Mouse (Mus musculus) T-helper 17 cell (primary cell): Measurements from ENCODE around the gene Zbtb7a.
"Not testable (repeated sequence)": the region's sequence is repeated elsewhere in the genome, so short reads cannot be mapped to it uniquely, and the experiment has no call there.

Source experiments
- in situ Hi-C, 2 experiments: fragments of 300-600 bp; cut with MboI, MseI; formaldehyde crosslinking; loops; 1 replicate in 1 of 2; 2 replicates in 1 of 2; pipeline ENCODE4 v1.15.1; 2025; ENCODE audit warnings: high pct_unique_total_duplicates in 2 of 2

Gene Zbtb7a

DNA sequence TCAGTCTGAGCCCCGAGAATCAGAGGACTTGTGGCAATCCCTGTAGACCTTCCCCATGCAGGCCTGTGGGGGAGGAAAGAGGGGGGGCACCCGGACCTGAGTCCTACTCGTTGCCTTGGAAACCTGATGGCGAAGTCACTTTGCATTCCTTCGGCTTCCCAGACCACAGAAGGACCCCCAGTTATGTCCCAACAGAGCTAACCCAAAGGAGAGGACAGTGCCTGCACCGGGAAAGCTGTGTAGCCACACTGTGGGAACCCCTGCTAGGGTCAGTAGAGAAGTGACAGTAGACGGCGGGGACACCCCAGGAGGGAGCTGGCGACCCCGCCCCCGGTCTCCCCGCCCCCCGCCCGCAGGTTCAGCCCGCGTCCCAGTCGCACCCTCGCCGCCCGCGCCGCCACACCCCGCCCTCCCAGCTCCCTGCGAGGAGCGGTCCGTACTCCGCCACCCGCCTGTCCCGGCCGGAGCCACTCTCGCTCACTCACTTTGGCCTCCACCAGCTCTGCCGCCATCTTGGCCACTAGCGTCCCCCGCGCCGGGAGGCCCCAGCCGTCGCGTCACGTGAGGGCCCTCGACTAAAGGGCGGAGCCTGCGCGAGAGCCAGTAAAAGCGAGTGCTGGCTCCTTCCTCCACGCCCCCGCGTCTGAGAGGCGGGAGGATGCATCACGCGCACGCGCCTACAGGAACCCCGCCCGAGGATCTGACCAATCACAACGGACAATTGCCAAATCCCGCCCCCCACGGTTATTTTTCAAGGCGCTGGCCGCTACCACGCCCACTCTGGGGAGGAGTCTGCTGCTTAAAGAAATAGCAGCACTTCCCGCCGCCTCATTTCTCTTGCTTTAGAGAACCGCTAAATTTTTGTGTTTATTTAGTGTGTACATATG lies 32.4 kb downstream of the Zbtb7a start, which contains the start of gene Pias4:
Pias4 (minus strand) TSS at position 724 of the 887 bp plus-strand sequence.
- in situ Hi-C loops, result no loop called here

DNA sequence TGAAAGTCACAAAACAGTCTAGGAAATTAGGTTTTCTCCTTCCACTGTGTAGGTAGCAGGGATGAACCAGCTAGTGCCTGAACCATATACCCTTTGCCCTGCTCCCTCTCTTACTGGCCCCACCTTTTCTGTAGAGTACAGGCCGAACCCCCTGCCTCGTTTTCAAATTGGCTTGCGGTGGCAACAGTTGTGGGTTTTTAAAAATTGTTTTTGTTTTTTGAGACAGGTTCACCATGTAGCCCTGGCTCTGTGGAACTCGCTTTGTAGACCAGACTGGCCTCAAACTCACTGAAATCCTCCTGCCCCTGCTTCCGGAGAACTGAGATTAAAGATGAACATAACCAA lies 33.0 kb downstream of the Zbtb7a start:
- in situ Hi-C loops, result no loop called here

DNA sequence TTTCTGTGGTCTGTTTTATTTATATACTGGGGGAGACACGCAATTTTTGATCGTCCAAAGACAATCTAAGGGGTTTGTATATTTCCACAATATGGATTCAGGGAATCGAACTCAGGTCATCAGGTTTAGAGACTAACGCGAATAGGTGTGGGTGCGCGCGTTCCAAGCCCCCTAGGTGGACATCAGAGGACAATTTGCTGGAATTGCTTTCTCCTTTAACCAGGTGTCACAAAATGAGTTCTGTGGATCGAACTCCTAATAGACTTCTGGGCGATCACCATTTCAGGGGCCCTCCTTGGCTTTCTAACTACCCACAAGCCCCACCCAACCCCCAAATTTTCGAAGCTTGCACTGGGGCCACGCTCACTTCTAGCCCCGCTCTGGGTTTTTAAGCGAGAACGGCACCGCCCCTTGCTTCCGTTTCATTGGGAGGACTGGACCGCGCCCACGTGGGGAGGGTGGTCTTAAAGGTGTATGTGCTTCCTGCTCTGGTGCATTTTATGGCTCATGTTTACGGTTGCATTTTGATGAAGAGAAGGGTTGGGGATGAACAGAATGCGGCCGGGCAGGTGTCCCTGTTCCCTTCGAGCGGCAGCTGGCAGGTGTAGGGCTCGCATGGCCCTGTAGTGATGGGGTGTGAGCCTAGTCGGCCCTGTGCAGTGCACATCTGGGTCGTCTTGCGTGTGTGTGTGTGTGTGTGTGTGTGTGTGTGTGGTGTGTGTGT lies 33.7 kb downstream of the Zbtb7a start:
- in situ Hi-C loops, result no loop called here

DNA sequence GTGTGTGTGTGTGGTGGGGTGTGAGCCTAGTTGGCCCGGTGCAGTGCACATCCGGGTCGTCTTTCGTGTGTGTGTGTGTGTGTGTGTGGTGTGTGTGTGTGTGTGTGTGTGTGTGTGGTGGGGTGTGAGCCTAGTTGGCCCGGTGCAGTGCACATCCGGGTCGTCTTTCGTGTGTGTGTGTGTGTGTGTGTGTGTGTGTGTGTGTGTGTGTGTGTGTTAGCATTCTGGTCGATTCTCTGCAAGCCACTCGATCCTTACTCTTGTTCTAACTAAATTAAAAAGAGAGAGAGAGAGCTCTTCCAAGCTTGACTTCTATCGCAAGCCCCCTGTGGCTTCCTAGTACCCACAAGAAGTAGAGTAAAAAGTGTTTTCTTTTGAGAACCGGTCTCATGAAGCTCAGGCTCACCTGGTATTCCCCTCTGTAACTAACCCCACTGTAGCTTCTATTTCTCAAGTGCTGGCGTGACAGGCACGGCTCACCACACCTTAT lies 34.4 kb downstream of the Zbtb7a start:
- in situ Hi-C loops, result not testable (repeated sequence)

DNA sequence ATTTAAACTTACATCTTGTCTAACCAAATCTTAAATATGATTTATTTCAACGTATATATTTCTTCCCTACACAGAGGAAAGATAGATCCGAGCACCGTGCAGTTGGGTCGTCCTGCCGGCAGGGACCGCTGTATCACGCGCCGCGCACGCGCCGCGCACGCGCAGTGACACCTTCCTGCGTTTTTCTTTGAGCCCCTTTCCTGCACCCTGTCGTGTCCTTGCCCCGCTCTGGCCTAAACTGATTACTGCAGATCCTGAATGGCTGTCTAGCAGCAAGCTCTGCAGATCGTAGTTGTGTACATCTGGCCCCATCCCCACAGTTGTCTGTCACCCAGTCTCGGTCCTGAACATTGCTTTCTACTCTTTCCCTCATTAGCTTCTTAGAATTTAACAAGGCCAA lies 38.1 kb downstream of the Zbtb7a start:
- in situ Hi-C loops, result no loop called here

DNA sequence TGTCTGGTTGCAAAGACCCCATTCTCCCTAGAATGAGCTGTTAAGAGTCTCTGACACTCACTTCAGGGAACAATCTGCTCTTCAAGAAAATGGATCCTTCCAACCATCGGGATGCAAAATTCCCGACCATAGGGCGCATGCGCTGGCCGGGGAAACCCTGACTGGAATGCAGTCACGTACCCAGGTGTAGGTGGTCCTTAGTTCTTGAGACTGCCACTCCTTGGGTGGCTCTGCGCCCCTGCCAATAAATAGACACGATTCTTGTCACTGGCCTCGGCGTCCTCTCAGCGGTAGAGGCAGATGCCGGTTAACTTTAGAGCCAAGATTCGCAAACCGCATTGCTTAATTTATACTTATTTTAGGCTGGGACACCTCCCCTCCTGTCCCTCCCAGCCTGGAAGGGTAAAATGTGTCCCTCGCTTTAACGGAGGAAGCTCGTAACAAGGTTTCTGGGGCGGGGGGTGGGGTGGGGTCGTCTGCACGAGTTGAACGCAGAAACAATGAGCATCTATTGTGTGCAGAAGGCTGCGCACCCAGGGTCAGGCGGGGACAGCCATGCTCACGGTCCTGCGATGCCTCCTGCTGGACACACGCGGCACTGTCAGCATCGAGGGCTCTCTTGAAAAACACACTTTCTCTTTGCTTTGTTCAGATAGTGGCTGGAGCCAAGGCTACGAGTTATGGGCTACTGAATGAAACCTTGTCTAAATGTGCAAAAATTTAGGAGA lies 39.8 kb downstream of the Zbtb7a start:
- in situ Hi-C loops, result no loop called here

DNA sequence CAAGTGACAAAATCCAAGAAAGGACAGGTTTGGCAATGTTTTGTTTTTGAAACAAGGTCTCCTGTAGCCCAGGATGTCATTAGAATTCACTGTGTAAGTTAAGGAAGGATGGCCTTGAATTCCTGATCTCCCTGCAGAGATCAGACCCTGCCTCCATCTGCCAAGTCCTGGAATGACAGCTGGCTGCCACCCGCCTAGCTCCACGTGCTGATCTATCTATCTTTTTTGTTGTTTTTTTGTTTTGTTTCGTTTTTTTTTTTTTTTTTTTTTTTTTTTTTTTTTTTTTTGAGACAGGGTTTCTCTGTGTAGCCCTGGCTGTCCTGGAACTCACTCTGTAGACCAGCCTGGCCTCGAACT lies 40.3 kb downstream of the Zbtb7a start:
- in situ Hi-C loops, result not testable (repeated sequence)

DNA sequence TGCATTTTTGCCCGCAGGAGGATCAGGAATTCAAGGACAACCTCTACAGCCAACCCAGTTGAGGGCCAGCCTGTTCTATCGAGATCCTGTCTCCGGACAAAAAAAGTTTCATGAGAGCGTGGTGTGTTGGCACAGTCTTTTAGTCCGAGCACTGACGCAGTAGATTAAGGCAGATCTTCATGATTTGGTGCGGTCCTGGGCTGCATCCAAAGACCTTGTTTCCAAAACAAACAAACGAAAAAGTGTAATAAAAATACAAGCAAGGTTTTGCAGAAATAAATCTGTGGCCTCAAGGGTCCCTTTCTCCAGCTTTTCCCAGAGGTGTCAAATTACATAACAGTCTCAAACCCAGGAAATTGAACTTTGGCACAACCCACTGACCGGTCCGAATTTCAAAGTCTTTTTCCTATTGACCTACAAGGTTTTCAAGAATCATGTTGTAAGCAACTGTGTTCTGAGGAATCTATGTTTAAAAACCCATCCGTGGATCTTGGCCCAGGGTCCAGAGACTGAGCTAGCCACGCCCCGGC lies 41.0 kb downstream of the Zbtb7a start:
- in situ Hi-C loops, result no loop called here

DNA sequence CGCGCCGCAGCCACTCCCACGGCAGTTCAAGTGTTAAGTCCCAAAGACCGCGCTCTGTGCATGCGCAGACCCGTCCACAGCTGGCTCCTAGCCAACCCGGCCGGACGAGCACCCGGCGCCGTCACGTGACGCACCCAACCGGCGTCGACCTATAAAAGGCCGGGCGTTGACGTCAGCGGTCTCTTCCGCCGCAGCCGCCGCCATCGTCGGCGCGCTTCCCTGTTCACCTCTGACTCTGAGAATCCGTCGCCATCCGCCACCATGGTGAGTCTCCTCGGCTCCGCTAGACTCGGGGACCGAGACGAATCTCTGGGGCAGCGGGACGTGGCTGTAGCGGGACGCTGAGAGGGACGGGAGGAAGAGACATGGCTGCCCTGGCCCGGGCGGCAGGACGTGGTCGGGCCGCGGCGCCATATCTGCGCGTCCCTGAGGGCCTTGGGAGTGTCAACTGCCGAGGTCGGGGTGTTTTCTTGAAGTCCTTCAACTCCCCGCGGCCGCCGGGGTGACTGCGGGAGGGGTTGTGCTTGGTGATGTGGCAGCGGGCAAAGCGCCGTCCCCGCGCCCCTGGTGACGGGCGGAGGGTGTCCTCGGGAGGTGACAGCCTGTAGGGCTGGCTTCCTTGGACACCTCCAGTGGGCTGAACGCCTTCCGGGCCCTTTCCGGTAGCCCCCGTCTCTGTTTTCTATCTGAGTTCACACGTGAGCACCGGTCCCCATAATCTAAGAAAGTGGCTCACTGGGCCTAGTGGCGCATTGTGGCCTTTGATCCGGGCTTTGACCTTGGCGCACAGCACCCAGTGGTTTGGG lies 41.6 kb downstream of the Zbtb7a start, which contains the start of gene Eef2:
Eef2 (plus strand) TSS at position 166 of the 806 bp plus-strand sequence.
- in situ Hi-C loops, result no loop called here

DNA sequence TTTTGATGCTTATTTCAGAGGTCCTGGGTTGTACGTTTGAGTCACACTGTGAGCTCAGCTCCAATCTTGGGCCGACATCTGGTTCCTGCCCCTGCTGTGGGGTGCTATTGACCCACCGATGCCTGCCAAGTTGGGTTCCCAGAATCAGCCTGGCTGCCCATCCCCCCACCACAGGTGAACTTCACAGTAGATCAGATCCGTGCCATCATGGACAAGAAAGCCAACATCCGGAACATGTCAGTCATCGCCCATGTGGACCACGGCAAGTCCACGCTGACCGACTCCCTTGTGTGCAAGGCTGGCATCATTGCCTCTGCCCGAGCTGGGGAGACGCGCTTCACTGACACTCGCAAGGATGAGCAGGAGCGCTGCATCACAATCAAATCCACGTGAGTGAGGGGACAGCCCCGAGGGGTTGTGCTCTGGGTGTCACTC lies 42.5 kb downstream of the Zbtb7a start:
- in situ Hi-C loops, result no loop called here

DNA sequence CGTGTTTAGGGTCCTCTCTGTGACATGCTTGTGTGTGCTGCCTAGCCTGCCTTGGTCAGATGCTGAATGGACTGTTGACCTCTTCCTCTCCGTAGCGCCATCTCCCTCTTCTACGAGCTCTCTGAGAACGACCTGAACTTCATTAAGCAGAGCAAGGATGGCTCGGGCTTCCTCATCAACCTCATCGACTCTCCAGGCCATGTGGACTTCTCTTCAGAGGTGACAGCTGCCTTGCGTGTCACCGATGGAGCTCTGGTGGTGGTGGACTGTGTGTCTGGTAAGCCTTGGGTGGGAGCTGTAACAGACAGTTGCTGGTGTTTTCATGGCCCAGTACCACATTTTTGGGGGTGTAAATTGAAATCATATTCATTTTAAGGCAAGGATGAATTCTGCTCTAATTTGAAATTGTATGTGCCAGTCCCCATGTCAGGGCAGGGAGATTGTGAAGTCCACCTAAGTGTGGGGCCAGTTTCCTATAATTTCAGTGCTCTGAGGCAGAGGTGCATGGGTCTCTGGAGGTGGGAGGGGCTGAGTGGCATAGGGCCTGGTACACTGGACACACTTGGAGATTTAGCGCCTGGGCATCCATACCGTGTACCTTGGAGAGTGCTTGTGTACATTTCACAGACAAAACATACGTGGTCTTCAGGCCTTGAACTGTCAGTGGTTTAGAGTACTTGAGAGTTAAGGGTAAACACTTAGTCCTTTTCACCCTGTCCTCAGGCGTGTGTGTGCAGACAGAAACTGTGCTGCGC lies 43.1 kb downstream of the Zbtb7a start:
- in situ Hi-C loops, result no loop called here

DNA sequence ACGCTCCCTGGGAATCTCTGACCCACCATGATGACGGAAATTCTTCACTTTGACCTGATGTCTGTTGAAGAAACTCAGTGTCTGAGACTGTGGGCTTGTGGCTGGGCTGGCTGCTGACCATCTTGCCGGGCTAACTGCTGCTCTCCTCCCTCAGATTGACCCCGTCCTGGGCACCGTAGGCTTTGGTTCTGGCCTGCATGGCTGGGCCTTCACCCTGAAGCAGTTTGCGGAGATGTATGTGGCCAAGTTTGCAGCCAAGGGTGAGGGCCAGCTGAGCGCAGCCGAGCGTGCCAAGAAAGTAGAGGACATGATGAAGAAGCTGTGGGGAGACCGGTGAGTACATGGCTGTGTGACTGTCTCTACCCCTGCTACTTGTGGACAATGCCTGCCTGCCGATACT lies 43.9 kb downstream of the Zbtb7a start:
- in situ Hi-C loops, result no loop called here

DNA sequence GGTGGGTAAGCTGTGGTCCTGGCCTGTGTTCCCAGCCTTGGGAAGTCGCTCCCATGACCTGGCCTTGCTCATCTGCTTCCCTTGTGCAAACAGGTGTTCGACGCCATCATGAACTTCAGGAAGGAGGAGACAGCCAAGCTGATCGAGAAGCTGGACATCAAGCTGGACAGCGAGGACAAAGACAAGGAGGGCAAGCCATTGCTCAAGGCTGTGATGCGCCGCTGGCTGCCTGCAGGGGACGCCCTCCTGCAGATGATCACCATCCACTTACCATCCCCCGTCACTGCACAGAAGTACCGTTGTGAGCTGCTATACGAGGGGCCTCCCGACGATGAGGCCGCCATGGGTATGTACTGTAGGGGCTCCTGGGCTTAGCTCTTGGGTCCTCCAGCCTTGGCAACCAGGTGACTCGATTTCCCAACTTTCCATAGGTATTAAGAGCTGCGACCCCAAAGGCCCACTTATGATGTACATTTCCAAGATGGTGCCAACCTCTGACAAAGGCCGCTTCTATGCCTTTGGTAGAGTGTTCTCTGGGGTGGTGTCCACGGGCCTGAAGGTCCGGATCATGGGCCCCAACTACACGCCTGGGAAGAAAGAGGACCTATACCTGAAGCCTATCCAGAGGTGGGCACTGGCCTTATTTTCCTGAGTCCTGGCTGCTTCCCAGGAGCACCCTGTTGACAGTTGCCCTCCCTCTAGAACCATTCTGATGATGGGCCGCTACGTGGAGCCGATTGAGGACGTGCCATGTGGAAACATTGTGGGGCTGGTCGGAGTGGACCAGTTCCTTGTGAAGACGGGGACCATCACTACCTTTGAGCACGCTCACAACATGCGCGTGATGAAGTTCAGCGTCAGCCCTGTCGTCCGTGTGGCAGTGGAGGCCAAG lies 44.7 kb downstream of the Zbtb7a start:
- in situ Hi-C loops, result no loop called here

DNA sequence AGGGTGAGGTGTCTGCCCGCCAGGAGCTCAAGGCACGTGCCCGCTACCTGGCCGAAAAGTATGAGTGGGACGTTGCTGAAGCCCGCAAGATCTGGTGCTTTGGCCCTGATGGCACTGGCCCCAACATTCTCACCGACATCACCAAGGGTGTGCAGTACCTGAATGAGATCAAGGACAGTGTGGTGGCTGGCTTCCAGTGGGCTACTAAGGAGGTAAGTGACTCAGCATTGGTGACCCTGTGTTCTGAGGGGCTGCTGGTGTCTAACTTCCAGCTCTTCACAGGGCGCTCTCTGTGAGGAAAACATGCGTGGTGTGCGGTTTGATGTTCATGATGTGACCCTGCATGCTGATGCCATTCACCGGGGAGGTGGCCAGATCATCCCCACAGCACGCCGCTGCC lies 45.9 kb downstream of the Zbtb7a start:
- in situ Hi-C loops, result no loop called here

DNA sequence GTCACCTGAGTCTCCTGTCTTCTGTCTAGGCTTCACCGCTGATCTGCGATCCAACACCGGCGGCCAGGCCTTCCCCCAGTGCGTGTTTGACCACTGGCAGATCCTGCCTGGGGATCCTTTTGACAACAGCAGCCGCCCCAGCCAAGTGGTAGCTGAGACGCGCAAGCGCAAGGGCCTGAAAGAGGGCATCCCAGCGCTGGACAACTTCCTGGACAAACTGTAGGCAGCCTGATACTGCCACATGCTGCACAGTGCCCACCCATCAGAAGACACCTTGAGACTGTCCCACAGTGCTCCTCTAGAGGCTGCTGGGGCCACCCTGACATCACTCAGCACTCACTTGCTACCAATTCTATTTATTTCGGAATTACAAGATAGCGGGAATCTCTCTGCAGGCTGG lies 46.8 kb downstream of the Zbtb7a start:
- in situ Hi-C loops, result not testable (repeated sequence)

DNA sequence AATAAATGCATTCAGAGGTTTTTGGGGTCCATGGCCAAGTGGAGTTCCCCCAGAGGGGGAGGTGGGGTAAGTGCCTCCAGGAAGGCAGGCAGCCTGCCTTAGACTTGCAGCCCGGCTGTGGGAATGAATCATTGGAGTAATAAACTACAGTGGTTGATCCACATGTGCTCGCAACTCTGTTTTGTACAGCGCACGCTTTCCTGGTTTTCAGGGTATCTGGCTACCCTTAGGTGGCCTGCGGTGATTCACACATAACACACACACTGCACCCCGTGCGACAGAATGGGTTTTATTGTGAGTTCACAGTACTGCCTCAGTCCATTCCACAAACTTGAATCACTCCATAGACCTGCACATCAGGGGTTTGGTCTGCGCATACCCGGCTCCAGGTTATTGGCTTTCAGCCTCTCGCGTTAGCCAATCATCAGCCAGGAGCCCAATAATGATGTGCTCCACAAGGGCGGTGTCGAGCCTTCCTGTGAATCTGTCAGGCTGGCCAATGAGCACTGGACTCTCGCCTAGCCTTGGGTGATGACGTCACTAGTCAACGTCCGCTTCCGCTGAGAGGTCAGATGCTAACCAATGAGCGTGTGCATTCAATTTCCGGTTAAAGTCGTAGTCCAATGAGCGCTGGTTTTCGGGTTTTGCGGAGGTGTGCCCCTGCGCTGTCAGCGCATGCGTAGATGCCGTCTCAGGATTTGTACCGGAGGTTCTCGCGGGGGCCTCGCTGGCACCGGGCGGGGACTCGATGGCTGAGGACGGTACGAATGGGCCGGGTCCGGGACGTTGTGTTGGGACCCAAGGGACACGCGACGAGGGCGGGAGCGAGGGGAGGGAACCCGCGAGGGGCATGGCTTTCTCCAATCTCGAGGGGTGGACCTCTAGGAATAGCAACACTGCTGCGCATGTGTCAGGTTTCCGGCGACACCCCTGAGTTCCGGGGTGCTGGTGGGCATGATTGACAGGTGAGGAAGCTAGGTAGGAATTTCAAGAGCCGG lies 47.6 kb downstream of the Zbtb7a start, which contains the start of gene Dapk3:
Dapk3 (plus strand) TSS at position 670 of the 998 bp plus-strand sequence.
- in situ Hi-C loops, result no loop called here

DNA sequence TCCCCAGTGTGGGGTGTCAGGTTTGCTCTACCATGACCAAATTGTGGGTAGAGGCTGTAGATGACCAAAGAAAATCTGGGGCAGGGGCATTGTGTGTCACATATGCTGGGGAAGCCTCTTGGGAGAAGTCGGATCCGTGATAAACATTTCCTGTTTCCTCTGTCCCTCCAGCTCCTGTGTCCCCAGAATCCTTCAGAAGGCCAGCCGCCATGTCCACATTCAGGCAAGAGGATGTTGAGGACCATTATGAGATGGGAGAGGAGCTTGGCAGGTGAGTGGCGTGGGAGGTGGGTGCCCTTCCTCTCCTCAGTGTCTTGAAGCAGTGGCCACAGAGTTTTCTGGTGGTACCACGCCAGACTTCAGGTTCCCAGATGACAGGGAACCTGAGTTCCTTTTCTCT lies 48.8 kb downstream of the Zbtb7a start, which contains the start of gene 4930442H23Rik:
4930442H23Rik (minus strand) TSS at position 45 of the 400 bp plus-strand sequence.
- in situ Hi-C loops, result no loop called here

DNA sequence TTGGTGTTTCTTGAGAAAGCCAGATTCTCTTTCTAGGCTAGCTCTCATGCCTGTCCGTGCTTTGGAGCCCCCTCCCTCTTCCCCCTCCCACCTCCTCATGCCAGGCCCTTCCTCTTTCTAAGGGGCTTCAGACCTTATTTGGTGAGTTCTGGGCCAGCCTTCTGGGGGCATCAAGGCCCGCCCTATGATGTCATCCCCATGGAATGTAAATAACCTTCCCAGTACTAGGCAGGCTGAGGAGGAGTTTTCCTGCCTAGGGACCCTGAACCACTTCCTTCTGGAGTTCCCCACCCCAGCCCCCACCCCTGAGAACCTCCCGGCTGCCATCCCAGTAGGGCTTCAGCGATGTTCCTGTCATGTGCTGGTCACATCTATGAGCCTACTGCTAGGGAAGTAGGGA lies 49.7 kb downstream of the Zbtb7a start:
- in situ Hi-C loops, result no loop called here
